Mouse (Mus musculus): Measurements from ENCODE around the gene Cfap69.

Cfap69 gene

GRCm38 (mm10) chr5:5679459-5679858 is 15.4 kb upstream of the Cfap69 start:
- no peak for TF ChIP-seq GATA4 (IDR thresholded peaks at IDR 0.05; ENCODE audit: insufficient replicate concordance, low read length)

- TF ChIP-seq GATA4 (IDR thresholded peaks at IDR 0.05; ENCODE audit: insufficient replicate concordance, low read length), result no peak
These were observed 12.0 kb upstream of the Cfap69 start for GRCm38 (mm10) chr5:5676082-5676481.

GRCm38 (mm10) chr5:5668920-5669319 is 4.9 kb upstream of the Cfap69 start:
- no peak for TF ChIP-seq GATA4 (IDR thresholded peaks at IDR 0.05; ENCODE audit: insufficient replicate concordance, low read length)

- TF ChIP-seq GATA4 (IDR thresholded peaks at IDR 0.05; ENCODE audit: insufficient replicate concordance, low read length), result no peak
These were observed 410 bp upstream of the Cfap69 start for GRCm38 (mm10) chr5:5664371-5664926.

- TF ChIP-seq GATA4 (IDR thresholded peaks at IDR 0.05; ENCODE audit: insufficient replicate concordance, low read length), result no peak
These were observed 982 bp downstream of the Cfap69 start for GRCm38 (mm10) chr5:5663057-5663456.

- TF ChIP-seq GATA4 (IDR thresholded peaks at IDR 0.05; ENCODE audit: insufficient replicate concordance, low read length), result no peak
These were observed 5.4 kb downstream of the Cfap69 start for GRCm38 (mm10) chr5:5658680-5659079.

GRCm38 (mm10) chr5:5657932-5658331 is 6.1 kb downstream of the Cfap69 start:
- no peak for TF ChIP-seq GATA4 (IDR thresholded peaks at IDR 0.05; ENCODE audit: insufficient replicate concordance, low read length)

- no peak for TF ChIP-seq GATA4 (IDR thresholded peaks at IDR 0.05; ENCODE audit: insufficient replicate concordance, low read length)
These were observed 15.0 kb downstream of the Cfap69 start for GRCm38 (mm10) chr5:5648817-5649569.

- TF ChIP-seq GATA4 (IDR thresholded peaks at IDR 0.05; ENCODE audit: insufficient replicate concordance, low read length), result no peak
These were observed 17.9 kb downstream of the Cfap69 start for GRCm38 (mm10) chr5:5646173-5646572.

- TF ChIP-seq GATA4 (IDR thresholded peaks at IDR 0.05; ENCODE audit: insufficient replicate concordance, low read length), result no peak
These were observed 25.5 kb downstream of the Cfap69 start for GRCm38 (mm10) chr5:5638496-5638895.

GRCm38 (mm10) chr5:5625491-5625890 is 38.5 kb downstream of the Cfap69 start:
- no peak for TF ChIP-seq GATA4 (IDR thresholded peaks at IDR 0.05; ENCODE audit: insufficient replicate concordance, low read length)

GRCm38 (mm10) chr5:5618329-5618728 is 45.7 kb downstream of the Cfap69 start:
- no peak for TF ChIP-seq GATA4 (IDR thresholded peaks at IDR 0.05; ENCODE audit: insufficient replicate concordance, low read length)

GRCm38 (mm10) chr5:5610540-5610939 is 53.5 kb downstream of the Cfap69 start:
- no peak for TF ChIP-seq GATA4 (IDR thresholded peaks at IDR 0.05; ENCODE audit: insufficient replicate concordance, low read length)

- no peak for TF ChIP-seq GATA4 (IDR thresholded peaks at IDR 0.05; ENCODE audit: insufficient replicate concordance, low read length)
These were observed 76.4 kb downstream of the Cfap69 start for GRCm38 (mm10) chr5:5587686-5588085.

GRCm38 (mm10) chr5:5573749-5574317 is 90.2 kb downstream of the Cfap69 start, which contains the start of gene Gm8773:
Gene Gm8773 (plus strand): TSS chr5:5573799.
- TF ChIP-seq GATA4 (IDR thresholded peaks at IDR 0.05; ENCODE audit: insufficient replicate concordance, low read length), result no peak

GRCm38 (mm10) chr5:5562435-5562834 is 101.6 kb downstream of the Cfap69 start:
- no peak for TF ChIP-seq GATA4 (IDR thresholded peaks at IDR 0.05; ENCODE audit: insufficient replicate concordance, low read length)
